Mouse (Mus musculus) erythroblast, embryonic 14.5 days (primary cell): ENCODE data around the gene Slc22a14. TPM values are rescaled to one million over a fixed set of nuclear protein-coding genes. Genes with fewer than 3 reads are reported as not detected.

Experiments
- H3K27me3 ChIP-seq: 2 replicates; pipeline ENCODE4 v1.6.1; 2012; ENCODE audit warnings: inconsistent platforms; ENCODE audit not compliant: control insufficient read depth
- H3K36me3 ChIP-seq: 2 replicates; pipeline ENCODE4 v1.6.1; 2012; ENCODE audit warnings: mild to moderate bottlenecking, inconsistent platforms; ENCODE audit not compliant: control insufficient read depth
- H3K4me1 ChIP-seq: 2 replicates; pipeline ENCODE4 v1.6.1; 2012; ENCODE audit warnings: inconsistent platforms; ENCODE audit not compliant: control insufficient read depth
- H3K4me3 ChIP-seq: replicated peaks from 2 replicates; pipeline ENCODE3; 2012; ENCODE audit warnings: moderate library complexity, mild to moderate bottlenecking, inconsistent platforms
- H3K9me3 ChIP-seq: 2 replicates; pipeline ENCODE4 v1.6.1; 2012; ENCODE audit warnings: low read length, inconsistent platforms, mixed read lengths; ENCODE audit not compliant: control insufficient read depth
- GATA1 ChIP-seq: IDR thresholded peaks from 2 replicates; pipeline ENCODE4 v1.6.1; 2012; ENCODE audit warnings: low read length, inconsistent platforms, mixed read lengths
- TAL1 ChIP-seq: IDR thresholded peaks from 3 replicates; pipeline ENCODE4 v1.6.1; 2012; ENCODE audit warnings: low read length, inconsistent platforms, mixed read lengths
- polyA plus RNA-seq: library from polyadenylated mRNA; stranded (reverse); fragments of >175 nt; gene quantifications from 2 replicates; pipeline ENCODE4 v1.2.3, GENCODE M21; 2012

The Slc22a14 gene
- polyA plus RNA-seq = not detected in 2 replicates

DNA sequence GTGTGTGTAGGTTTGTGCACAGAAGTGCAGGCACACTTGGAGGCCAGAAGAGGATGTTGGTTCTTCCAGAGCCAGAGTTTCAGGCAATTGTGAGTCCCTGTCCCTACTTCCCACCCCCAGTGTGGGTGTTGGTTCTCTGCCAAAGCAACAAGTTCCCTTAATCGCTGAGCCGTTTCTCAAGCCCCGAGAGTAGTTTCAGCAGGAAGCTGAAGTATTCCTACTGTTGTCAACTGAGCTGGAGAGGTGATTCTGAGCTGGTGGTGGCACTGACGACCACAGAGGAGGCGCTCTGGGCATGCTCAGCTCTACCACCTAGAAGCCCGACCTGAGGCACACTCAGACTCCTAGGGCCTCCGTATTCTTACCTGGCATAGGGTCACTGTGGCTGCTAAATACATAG lies at the start of gene Slc22a14:
TSS of gene Slc22a14 (minus strand) at position 270 of the 400 bp plus-strand sequence.
- H3K36me3 ChIP-seq = peaks cover 21% of the 10 kb centered on the region
- TF ChIP-seq TAL1 = no peak
- TF ChIP-seq GATA1 = no peak
- H3K9me3 ChIP-seq = no peaks in the 10 kb centered on the region
- H3K4me1 ChIP-seq = no peaks in the 10 kb centered on the region
- no peaks in the 10 kb centered on the region for H3K27me3 ChIP-seq
- H3K4me3 ChIP-seq = no peak within 1 kb of the TSS

DNA sequence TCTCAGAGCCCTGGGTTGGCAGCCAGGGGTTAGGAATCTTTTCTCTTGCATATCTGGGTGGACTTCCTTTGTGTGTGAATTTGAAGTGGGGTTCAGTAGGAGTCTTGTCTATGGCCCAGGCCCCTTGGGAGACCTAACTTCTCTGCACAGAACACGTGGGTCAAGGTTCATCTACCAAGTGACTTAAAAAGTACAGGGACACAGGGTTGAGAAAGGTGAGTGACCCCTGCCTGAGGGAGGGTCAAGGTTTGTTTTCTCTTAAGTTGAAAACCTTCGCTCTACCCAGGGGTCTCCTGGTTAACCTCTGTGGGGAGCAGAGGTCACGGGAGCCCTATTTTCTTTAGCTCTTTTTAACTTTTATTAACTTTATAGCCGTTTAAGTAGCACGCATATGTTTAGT lies 44.5 kb upstream of the Slc22a14 start:
- Histone ChIP-seq H3K4me1 (no peaks in the 10 kb centered on the region), H3K4me3 (no peak overlapping the region), H3K27me3 (peaks cover 7% of the 10 kb centered on the region; the same call in 1 of the 2 replicates), H3K9me3 (peaks cover 6% of the 10 kb centered on the region), H3K36me3 (no peaks in the 10 kb centered on the region; the same call in 1 of the 2 replicates)
- no peak for TF ChIP-seq TAL1
- no peak for TF ChIP-seq GATA1

DNA sequence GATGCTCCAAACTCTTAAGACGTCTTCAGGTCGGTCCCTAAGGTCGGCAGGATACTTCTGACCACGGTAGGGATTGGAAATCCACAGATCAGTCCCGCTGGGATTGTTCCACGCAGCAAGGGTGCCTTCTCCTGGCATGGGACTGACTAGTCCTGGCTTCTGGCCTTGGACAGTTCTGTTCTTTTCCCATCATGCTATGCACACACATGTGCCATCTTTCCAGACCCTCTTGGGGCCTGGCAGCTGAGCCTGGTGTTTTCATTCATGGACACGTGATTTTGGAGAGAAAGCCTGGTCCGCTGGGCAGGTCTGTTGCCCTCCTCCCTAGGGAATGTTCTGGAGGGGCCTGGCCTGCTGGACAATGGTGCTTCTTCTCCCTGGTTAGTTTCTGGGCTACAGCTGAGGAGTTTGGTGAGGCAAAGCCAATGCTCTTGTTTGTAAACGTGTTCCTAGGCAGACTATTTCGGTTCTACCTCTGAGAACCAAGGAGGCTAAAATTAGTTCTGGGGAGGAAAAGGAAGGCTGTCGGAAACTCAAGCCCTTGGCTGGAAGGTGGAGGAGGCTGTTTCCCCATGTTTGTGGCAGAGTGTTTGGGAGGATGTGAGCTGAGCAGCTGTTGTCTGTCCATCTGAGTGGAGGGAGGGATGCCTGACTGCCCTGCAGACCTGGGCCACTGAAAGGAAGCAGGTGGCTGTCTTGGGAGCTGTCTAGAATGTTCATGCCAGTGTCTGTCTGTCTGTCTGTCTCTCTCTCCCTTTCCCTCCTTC lies 43.7 kb upstream of the Slc22a14 start:
- no peaks in the 10 kb centered on the region; the same call in 1 of the 2 replicates for H3K36me3 ChIP-seq
- H3K4me3 ChIP-seq = no peak overlapping the region
- peaks cover 6% of the 10 kb centered on the region for H3K9me3 ChIP-seq
- peaks cover 15% of the 10 kb centered on the region for H3K27me3 ChIP-seq
- no peaks in the 10 kb centered on the region for H3K4me1 ChIP-seq
- TF ChIP-seq GATA1 (no peak), TAL1 (no peak)

GRCm38 (mm10) chr9:119407884-119408283 lies 42.5 kb upstream of the Slc22a14 start:
- Histone ChIP-seq H3K9me3 (peaks cover 2% of the 10 kb centered on the region; the same call in 1 of the 2 replicates), H3K4me1 (peaks cover 6% of the 10 kb centered on the region), H3K27me3 (peaks cover 27% of the 10 kb centered on the region), H3K36me3 (no peaks in the 10 kb centered on the region), H3K4me3 (no peak overlapping the region)
- TF ChIP-seq GATA1 = no peak
- TF ChIP-seq TAL1 = no peak

DNA sequence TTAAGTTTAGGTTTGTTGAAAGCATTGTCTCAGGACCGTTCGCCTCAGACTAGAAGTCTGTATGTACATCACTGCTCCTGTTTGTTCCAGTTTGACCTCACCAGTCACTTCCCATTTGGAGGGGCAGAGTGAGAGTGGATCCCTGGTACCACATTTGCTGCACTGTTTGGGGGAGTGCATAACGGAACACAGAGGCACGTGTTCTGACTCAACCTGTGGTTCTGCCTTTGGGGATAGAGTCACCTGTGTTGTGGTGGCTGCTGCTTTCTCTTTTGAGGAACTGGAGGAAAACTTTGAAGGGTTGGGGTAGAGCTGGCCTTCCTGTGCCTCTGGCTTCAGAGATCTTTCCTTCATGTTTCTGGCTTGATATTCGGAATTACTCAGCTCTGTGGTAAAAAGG lies 38.7 kb upstream of the Slc22a14 start:
- TF ChIP-seq TAL1 = no peak
- no peak for TF ChIP-seq GATA1
- Histone ChIP-seq H3K4me1 (peaks cover 16% of the 10 kb centered on the region), H3K4me3 (no peak overlapping the region), H3K27me3 (peaks cover 46% of the 10 kb centered on the region), H3K9me3 (no peaks in the 10 kb centered on the region), H3K36me3 (no peaks in the 10 kb centered on the region)

DNA sequence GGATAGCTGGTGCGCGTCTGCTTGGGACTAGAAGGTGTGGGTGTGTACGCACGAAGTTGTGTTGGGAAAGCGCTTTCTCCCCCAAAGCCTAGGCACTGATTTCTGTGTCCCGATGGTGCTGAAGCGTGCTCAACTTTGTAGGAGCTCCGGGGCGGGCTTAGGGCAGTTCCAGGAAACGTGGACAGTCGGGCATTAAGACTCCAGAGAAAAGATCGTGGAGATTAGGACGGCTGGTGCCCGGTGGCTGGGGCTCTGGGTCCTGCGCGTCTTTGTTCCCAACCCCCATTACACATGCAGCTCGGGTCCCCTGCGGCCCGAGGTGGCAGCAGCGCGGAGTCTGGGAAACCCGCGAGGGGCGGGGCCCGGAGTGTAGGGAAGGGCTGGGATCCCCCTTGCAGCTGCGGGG lies 37.9 kb upstream of the Slc22a14 start:
- Histone ChIP-seq H3K4me1 (peaks cover 16% of the 10 kb centered on the region), H3K27me3 (peaks cover 46% of the 10 kb centered on the region), H3K9me3 (no peaks in the 10 kb centered on the region), H3K4me3 (peak overlapping the region; percentile 60), H3K36me3 (no peaks in the 10 kb centered on the region)
- TF ChIP-seq TAL1 (no peak), GATA1 (no peak)

DNA sequence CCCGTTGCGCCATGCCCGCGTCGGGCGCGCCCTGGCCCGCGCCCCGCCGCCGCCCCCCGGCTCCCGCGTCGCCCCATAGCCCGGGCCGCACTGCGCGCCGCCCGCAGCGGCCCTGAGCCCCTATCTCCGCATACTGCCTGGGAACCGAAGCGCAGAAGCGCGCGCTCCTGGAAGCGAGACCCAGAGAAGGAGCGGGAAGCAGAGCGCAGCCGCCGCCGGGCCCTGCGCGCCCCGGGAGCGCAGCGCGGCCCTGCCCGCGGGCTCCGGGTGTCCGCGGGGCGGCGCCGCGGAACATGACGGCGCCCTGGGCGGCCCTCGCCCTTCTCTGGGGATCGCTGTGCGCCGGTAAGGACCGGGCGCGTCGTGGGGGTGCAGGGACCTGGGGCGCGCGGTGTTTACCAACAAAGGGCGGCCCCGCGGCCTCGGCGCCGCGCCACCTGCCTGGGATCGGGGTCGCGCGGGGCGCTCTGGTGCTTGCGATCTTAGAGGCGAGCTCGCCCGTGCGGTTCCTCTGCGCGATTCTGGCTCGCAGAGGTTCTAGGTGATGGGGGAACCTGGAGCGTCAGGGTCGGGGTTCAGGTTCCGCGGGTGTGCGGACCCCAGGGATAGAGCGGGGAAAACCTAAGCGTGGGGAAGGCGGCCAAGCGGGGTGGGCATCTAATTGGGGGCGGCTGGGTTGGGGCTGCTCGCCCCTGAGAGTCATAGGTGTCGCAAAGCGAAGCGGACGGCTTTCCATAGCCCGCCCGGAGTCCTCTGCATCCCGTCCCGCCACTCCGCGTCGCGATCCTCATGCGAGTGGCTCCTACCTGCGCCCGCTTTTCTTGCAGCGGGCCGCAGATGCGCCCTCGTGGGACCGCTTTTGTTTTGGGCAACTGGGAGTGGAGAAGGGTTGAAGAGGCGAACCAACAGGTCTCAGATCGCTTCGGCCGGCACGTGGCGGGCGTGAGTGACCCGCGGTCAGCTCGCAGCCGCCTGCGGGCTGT lies 37.2 kb upstream of the Slc22a14 start:
- Histone ChIP-seq H3K4me3 (peak overlapping the region; percentile 60), H3K4me1 (peaks cover 16% of the 10 kb centered on the region), H3K36me3 (no peaks in the 10 kb centered on the region), H3K9me3 (no peaks in the 10 kb centered on the region), H3K27me3 (peaks cover 46% of the 10 kb centered on the region)
- TF ChIP-seq TAL1 (no peak), GATA1 (no peak)

- peaks cover 16% of the 10 kb centered on the region for H3K4me1 ChIP-seq
- peak within 1 kb of the TSS; percentile 60 for H3K4me3 ChIP-seq
- TF ChIP-seq TAL1 = no peak
- no peak for TF ChIP-seq GATA1
- peaks cover 46% of the 10 kb centered on the region for H3K27me3 ChIP-seq
- H3K36me3 ChIP-seq = no peaks in the 10 kb centered on the region
- no peaks in the 10 kb centered on the region for H3K9me3 ChIP-seq
Observed at GRCm38 (mm10) chr9:119401801-119402214, 36.5 kb upstream of the Slc22a14 start, which contains the start of gene Acvr2b. TSS of gene Acvr2b (plus strand) at chr9:119402118.

DNA sequence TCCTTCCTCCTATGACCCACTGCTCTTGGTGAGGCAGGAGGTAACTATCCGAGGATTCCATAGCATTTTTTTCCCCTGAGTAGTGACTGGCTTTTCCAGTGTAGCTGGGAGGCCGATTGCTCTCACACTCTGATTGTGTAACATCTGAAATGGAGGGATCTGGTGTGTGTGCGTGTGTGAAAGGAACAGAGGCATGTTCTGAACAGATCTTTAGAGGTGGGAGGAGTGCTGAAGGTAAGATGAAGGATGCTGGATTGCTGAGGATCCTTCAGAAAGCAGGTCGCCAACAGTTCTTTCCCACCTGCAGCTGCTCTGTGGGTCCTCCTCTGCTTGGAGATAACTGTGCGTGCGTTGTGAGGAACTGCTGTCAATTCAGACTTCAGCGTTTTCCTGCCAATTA lies 36.0 kb upstream of the Slc22a14 start:
- H3K9me3 ChIP-seq = no peaks in the 10 kb centered on the region
- peak overlapping the region; percentile 60 for H3K4me3 ChIP-seq
- H3K36me3 ChIP-seq = no peaks in the 10 kb centered on the region
- TF ChIP-seq GATA1 (no peak), TAL1 (no peak)
- H3K27me3 ChIP-seq = peaks cover 46% of the 10 kb centered on the region
- peaks cover 16% of the 10 kb centered on the region for H3K4me1 ChIP-seq
